Mouse (Mus musculus) stomach, postnatal 0 days (tissue): ENCODE data around the gene Ptgis.

Source experiments
- CTCF ChIP-seq: IDR thresholded peaks from 2 replicates; pipeline ENCODE4 v1.5.1; 2016; ENCODE audit warnings: antibody characterized with exemption, low read depth, mild to moderate bottlenecking, moderate library complexity
- EP300 ChIP-seq: optimal IDR thresholded peaks from 2 replicates; pipeline ENCODE3; 2016; ENCODE audit warnings: antibody characterized with exemption

- TF ChIP-seq CTCF (no peak), EP300 (no peak)
Observed at GRCm38 (mm10) chr2:167185432-167185831, 55.0 kb downstream of the Ptgis start.
